Mouse (Mus musculus) neural tube, embryonic 10.5 days (tissue): ENCODE measurements at regions not wholly inside any gene's neighbourhood (a gene's known extent, or its start where the extent isn't known, plus 50 kb on each side); places are given as distances from the start of the nearest gene placed in this dataset.

Experiments used
- DNase-seq: peaks from one replicate; pipeline ENCODE4 v3.0.0-alpha.2; 2017; ENCODE audit warnings: low spot score; ENCODE audit errors: extremely low spot score

DNA sequence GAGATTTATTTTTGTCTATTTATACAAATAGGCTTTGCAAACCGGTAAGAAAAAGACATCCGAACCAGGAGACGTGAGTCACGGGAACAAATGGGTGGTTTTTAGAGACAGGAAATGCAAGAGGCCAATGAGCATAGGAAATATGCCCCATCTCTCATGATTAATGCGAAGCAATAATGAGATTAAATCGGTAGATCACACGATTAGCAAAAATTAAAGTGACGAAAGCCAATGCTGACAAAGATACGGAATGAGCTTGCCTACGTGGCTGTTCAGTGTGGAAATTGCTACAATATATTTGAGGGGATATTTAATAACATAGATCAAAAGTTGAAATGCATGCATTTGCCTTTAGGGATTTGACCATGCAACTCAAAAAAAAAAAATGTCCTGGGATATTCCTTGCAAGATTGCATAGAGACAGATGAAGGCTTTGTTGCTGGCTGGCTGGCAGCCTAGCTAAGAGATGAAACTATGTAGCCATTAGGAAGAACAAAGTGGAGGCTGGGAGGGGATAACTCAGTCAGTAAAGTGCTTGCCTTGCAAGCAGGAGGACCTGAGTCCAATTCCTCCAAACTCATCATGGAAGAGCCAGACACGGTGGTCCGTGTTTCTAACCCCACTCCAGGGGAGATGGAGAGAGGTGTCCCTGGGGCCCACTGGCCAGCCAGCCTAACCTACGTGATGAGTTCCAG is 60.2 kb upstream of the Unc5b start:
- no peak for DNase-seq

GRCm38 (mm10) chr10:60889792-60890191 is 58.4 kb upstream of the Unc5b start:
- no peak for DNase-seq

DNA sequence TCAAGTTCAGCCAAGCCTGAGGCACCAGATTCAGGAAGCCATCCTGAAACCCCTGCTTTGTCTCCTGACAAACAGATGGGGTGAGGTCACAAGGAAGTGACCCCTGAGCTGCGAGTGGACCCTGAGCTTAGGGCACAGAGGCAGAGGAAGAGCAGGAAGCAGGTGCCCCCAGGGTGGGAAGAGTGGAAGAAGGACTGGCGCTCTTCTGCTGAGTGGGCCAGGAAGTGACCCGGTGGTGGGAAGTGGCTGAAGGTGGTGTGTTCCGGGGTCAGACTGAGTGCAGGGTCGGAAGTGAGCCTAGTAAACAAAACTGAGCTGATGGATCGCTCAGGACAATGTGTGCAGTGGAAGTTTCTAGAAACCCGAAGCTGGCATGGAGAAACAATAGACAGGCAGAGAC is 57.2 kb upstream of the Unc5b start:
- DNase-seq = no peak

GRCm38 (mm10) chr10:60885348-60886275 is 54.2 kb upstream of the Unc5b start:
- DNase-seq = peak; percentile 54

GRCm38 (mm10) chr10:60884806-60885205 is 53.4 kb upstream of the Unc5b start:
- no peak for DNase-seq
